Mouse (Mus musculus) spleen, adult 10 weeks (tissue): ENCODE data around the gene Pabpc1l. TPM values are rescaled to one million over a fixed set of nuclear protein-coding genes. Genes with fewer than 3 reads are reported as not detected.

ENCODE experiments used
- polyA plus RNA-seq: library from polyadenylated mRNA; stranded (reverse); fragments of 350-450 nt; fragmentation: Illumina TruSeq; extraction: RNeasy Lipid Tissue Mini Kit (QIAGEN cat#74804); gene quantifications from one replicate; pipeline ENCODE4 v1.2.3, GENCODE M21; 2015; ENCODE audit warnings: low replicate concordance; ENCODE audit not compliant: insufficient read depth

Pabpc1l gene
- polyA plus RNA-seq, result 2.3 TPM

DNA sequence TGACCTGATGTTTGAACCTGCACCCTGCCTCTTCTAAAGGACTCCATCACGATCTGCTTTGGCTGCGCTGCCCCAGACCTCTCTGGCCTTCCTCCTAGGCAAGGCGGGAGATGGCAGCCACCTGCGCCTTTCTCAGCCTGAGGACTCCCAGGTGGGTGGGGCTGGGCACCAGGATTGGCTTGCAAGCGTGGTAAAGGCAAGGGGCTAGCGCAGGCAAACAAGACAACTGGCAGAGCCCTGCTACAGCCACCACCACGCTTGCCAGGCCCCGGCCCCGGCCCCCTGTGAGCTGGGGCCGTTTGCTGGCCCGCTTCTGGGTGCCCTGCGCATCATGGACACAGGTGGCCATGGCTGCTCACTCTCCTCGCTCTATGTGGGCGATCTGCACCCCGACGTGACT is at the start of gene Pabpc1l:
TSS of gene Pabpc1l (plus strand) at position 301 of the 400 bp plus-strand sequence.

GRCm38 (mm10) chr2:163994654-163994976 is 30.6 kb upstream of the Pabpc1l start, which contains the start of gene Ywhab:
Gene Ywhab, plus strand, starts transcription at chr2:163994960.

GRCm38 (mm10) chr2:164070142-164070764 is 45.0 kb downstream of the Pabpc1l start, which contains the start of gene Stk4:
Gene Stk4, plus strand, starts transcription at chr2:164070322.

GRCm38 (mm10) chr2:164070765-164071436 is 45.7 kb downstream of the Pabpc1l start, which contains the start of gene Tomm34:
Gene Tomm34, minus strand, starts transcription at chr2:164071169.

Other genes with a start within 250 kb of the Pabpc1l start
- 1.0 TPM for gene Ccn5, start 204.6 kb upstream of the Pabpc1l start, polyA plus RNA-seq
- gene Kcnk15, start 171.8 kb upstream of the Pabpc1l start, polyA plus RNA-seq, result not detected
- gene Rims4, start 106.8 kb upstream of the Pabpc1l start, polyA plus RNA-seq, result 0.07 TPM
- 217 TPM for gene Ywhab, start 30.5 kb upstream of the Pabpc1l start, polyA plus RNA-seq
- 201 TPM for gene Stk4, start 44.9 kb downstream of the Pabpc1l start, polyA plus RNA-seq
- gene Tomm34, start 45.7 kb downstream of the Pabpc1l start, polyA plus RNA-seq, result 64.8 TPM
- not detected for gene Kcns1, start 145.7 kb downstream of the Pabpc1l start, polyA plus RNA-seq
- gene Wfdc5, start 157.3 kb downstream of the Pabpc1l start, polyA plus RNA-seq, result not detected
- not detected for gene Wfdc12, start 165.2 kb downstream of the Pabpc1l start, polyA plus RNA-seq
- gene Wfdc15a, start 174.7 kb downstream of the Pabpc1l start, polyA plus RNA-seq, result not detected
- not detected for gene Wfdc15b, start 196.2 kb downstream of the Pabpc1l start, polyA plus RNA-seq
- gene Svs2, start 213.0 kb downstream of the Pabpc1l start, polyA plus RNA-seq, result not detected
- not detected for gene Svs3b, start 231.2 kb downstream of the Pabpc1l start, polyA plus RNA-seq